Mouse (Mus musculus) embryonic facial prominence, embryonic 15.5 days (tissue): ENCODE measurements at regions not wholly inside any gene's neighbourhood (a gene's known extent, or its start where the extent isn't known, plus 50 kb on each side); places are given as distances from the start of the nearest gene placed in this dataset.

Experiments
- ATAC-seq: fragments of 200-750 bp; cut with Nextera tagmentation; 2 replicates; pipeline ENCODE4 v1.8.0; 2017; ENCODE audit warnings: low read depth, moderate TSS enrichment; ENCODE audit not compliant: insufficient number of reproducible peaks, low FRiP score, low TSS enrichment
- H3K27ac ChIP-seq: fragments of 300-500 bp; sonication (generic); replicated peaks from 2 replicates; pipeline ENCODE4 v1.5.1; 2015; ENCODE audit warnings: mild to moderate bottlenecking, inconsistent platforms
- H3K27me3 ChIP-seq: fragments of 300-500 bp; sonication (generic); 2 replicates; pipeline ENCODE4 v1.6.1; 2015; ENCODE audit warnings: inconsistent platforms
- H3K36me3 ChIP-seq: fragments of 300-500 bp; sonication (generic); 2 replicates; pipeline ENCODE4 v1.6.1; 2015; ENCODE audit warnings: mild to moderate bottlenecking, inconsistent platforms
- H3K4me1 ChIP-seq: fragments of 300-500 bp; sonication (generic); 2 replicates; pipeline ENCODE4 v1.6.1; 2015; ENCODE audit warnings: inconsistent platforms
- H3K4me2 ChIP-seq: fragments of 300-500 bp; sonication (generic); replicated peaks from 2 replicates; pipeline ENCODE4 v1.6.1; 2015; ENCODE audit warnings: mild to moderate bottlenecking, inconsistent platforms
- H3K4me3 ChIP-seq: fragments of 300-500 bp; sonication (generic); replicated peaks from 2 replicates; pipeline ENCODE4 v1.5.1; 2015; ENCODE audit warnings: mild to moderate bottlenecking, inconsistent platforms
- H3K9ac ChIP-seq: fragments of 300-500 bp; sonication (generic); 2 replicates; pipeline ENCODE4 v1.6.1; 2015; ENCODE audit warnings: inconsistent platforms
- H3K9me3 ChIP-seq: fragments of 300-500 bp; sonication (generic); replicated peaks from 2 replicates; pipeline ENCODE4 v1.6.1; 2016; ENCODE audit warnings: inconsistent platforms
- WGBS: fragments of 180-500 bp; shearing (Covaris S2); methylation state at CpG from one replicate; pipeline ENCODE4 v1.1.7; 2015; 5-methylcytosine and 5-hydroxymethylcytosine counted together

DNA sequence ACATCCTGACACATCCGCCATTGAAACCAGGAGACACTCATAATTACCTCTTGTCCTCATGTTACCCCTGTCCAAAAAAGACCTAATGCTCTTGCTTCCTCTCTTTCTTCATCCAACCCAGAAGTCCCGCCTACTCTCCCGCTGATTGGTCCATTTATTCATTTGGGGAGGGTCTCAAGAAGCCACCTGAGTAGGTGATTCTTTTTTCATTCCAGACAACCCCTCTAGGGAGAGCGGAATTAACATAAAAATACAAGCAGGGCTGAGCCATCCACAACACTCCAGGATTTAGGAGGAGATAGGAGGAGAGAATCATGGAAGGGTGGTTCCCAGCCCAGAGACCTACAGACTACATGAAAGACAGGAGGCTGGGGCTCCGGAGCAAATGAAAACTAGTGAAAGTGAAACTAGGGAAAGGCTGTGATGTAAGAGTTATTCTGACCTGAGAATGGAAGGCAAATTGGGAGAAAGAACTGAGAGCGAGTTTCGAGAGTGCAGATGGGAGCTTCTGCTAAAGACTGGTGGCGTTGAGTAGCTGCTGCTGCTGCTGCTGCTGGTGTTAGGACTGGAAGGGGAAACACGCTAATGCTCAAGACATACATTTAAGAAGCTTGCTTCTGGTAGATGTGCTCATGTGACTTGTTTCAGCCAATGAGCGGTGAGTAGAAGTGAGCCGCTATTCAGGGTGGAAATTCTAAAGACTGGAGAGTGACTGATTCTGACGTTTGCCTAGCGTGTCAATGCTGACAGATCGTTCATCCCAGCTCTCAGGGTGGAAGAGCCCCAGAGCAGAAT is 55.0 kb upstream of the Mmp2 start:
- Histone ChIP-seq H3K9me3 (no peaks in the 10 kb centered on the region), H3K4me2 (no peak overlapping the region)
- 65% methylated on average over 14 of the region's 14 CpGs for WGBS

DNA sequence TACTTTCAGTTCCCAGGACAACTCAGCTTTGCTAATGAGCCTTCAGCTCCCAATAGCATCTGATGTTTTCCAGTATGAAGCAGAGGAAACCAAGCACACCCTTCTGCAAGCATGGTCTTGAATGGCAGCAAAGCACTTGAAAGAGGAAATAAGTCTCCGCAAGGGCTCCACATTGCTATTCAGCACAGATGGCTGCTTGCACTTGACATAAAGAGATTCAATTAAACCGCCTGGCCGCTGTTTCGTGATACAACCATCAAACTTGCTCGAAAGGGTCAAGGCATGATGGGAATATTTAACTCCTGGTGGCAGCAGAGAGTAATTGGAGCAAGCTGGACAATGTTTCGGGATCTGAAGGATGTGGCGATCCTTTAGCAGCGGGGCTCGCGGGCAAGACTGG is 54.3 kb upstream of the Mmp2 start:
- Histone ChIP-seq H3K36me3 (no peaks in the 10 kb centered on the region), H3K4me1 (no peaks in the 10 kb centered on the region), H3K4me2 (no peak overlapping the region), H3K9me3 (no peaks in the 10 kb centered on the region), H3K9ac (no peak overlapping the region), H3K27ac (no peak overlapping the region), H3K27me3 (no peaks in the 10 kb centered on the region), H3K4me3 (no peak overlapping the region)
- 78% methylated on average over 10 of the region's 10 CpGs for WGBS
- no peak for ATAC-seq

More for the DNA sequence above, 55.0 kb upstream of the Mmp2 start:
- no peak overlapping the region for H3K27ac ChIP-seq
- H3K27me3 ChIP-seq = no peaks in the 10 kb centered on the region
- H3K36me3 ChIP-seq = no peaks in the 10 kb centered on the region
- no peak for ATAC-seq
- no peak overlapping the region for H3K9ac ChIP-seq
- no peaks in the 10 kb centered on the region for H3K4me1 ChIP-seq
- no peak overlapping the region for H3K4me3 ChIP-seq

DNA sequence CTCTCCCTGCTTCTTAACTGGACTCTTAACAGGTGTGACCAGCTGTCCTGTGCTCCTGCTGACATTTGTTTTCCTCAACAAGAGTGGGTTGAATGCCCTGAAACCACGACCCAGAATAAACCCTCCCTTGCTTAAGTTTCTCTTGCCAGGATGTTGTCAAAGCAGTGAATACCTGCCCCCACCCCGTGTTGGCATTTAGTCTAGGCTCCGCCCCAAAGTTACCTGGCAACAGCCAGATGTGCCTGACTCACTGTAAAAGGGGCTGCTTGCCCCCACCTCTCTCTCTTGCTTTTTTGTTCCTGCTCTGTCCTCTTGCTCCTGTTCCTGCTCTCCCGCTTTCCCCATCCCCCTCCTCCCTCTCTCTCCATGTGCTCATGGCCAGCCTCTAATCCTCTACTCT is 51.9 kb upstream of the Mmp2 start:
- H3K9me3 ChIP-seq = no peaks in the 10 kb centered on the region
- no peaks in the 10 kb centered on the region for H3K4me1 ChIP-seq
- no peak overlapping the region for H3K4me3 ChIP-seq
- H3K4me2 ChIP-seq = no peak overlapping the region
- H3K9ac ChIP-seq = no peak overlapping the region
- 51% methylated on average over 4 of the region's 4 CpGs for WGBS
- H3K27me3 ChIP-seq = no peaks in the 10 kb centered on the region
- H3K27ac ChIP-seq = no peak overlapping the region
- H3K36me3 ChIP-seq = no peaks in the 10 kb centered on the region
- no peak for ATAC-seq

DNA sequence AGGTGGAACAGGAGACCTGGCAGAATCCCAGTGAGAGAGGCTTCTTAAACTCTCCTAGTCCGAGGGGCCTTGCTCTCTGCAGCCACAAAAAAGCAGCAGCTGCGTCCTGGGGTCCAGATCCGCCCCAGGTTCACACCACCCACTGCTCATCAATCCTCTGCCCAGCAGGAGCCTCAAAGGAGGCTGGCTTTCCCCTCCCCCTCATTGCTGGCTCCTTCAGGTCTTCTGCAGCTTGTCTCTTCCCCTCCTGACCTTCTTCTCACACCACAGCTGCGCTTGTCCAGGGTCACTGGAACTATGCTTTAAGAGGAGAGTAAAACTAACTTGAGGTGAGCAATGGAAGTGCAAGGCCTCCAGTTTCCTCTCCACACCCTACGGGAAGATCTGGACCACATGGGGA is 50.0 kb upstream of the Mmp2 start:
- Histone ChIP-seq H3K9ac (no peak overlapping the region), H3K9me3 (no peaks in the 10 kb centered on the region), H3K27ac (no peak overlapping the region), H3K36me3 (no peaks in the 10 kb centered on the region), H3K4me3 (no peak overlapping the region), H3K4me1 (no peaks in the 10 kb centered on the region), H3K27me3 (no peaks in the 10 kb centered on the region), H3K4me2 (no peak overlapping the region)
- ATAC-seq = no peak
- 42% methylated on average over 5 of the region's 5 CpGs for WGBS
